Mouse (Mus musculus): ENCODE results near the gene H3f3b. TPM values are rescaled to one million over a fixed set of nuclear protein-coding genes. Genes with fewer than 3 reads are reported as not detected.

The H3f3b gene
- total and polyA plus RNA-seq, 2 experiments from 2014 or later: 936 to 2,422 TPM

DNA sequence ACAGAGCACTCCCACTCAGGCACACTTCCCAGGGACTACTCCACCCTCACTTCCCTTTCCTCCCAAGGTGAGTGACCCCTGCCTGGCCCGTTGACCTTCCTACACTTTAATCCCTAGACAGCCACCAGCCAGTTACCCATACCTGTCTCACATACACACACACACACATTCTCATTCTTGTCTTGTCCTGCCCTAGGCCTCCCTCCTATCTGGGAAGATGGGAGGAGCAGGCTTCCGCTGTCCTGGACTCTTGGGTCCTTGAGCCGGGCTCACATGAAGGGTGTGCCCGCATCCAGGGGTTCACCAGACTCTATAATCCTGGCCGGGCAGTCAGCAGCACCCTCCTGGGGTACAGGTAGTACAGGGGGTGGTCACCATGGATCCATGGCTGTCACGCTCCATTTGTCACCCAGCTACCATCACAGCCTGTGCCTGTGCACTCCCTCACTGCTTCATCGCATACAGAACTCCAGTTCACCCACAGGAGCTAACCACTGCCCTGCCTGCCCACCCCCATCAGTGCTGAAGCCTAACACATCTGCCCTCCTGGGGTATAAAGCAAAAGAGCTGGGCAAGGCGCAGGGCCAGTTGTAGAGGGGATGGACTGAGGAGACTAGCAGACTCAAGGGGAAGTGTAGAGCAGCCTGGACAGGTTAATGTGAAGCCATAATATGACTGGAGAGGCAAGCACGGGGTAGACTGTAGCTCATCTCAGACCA, 21.9 kb downstream of the H3f3b start:
- no peak overlapping the region for H3K4me3 ChIP-seq (ENCODE audit: low read depth, low read length)
- H3K9me3 ChIP-seq (ENCODE audit: low read length): no peaks in the 10 kb centered on the region
- no peak overlapping the region for H3K27ac ChIP-seq (ENCODE audit: low read depth, low read length)
- no peak for DNase-seq
- peak overlapping the region; percentile 74; the same call in 1 of the 2 replicates for H3K4me2 ChIP-seq (ENCODE audit: low read depth)
- 80% methylated on average over 9 of the region's 9 CpGs for WGBS
- no peak for TF ChIP-seq CTCF (IDR thresholded peaks at IDR 0.05; ENCODE audit: low read depth)
- no peak for ATAC-seq
- no peak overlapping the region for H3K9ac ChIP-seq
- H3K4me1 ChIP-seq (ENCODE audit: insufficient read depth): no peaks in the 10 kb centered on the region
- H3K27me3 ChIP-seq (ENCODE audit: insufficient read depth, low read length): no peaks in the 10 kb centered on the region
- H3K36me3 ChIP-seq (ENCODE audit: insufficient read depth): no peaks in the 10 kb centered on the region; the same call in 1 of the 2 replicates

DNA sequence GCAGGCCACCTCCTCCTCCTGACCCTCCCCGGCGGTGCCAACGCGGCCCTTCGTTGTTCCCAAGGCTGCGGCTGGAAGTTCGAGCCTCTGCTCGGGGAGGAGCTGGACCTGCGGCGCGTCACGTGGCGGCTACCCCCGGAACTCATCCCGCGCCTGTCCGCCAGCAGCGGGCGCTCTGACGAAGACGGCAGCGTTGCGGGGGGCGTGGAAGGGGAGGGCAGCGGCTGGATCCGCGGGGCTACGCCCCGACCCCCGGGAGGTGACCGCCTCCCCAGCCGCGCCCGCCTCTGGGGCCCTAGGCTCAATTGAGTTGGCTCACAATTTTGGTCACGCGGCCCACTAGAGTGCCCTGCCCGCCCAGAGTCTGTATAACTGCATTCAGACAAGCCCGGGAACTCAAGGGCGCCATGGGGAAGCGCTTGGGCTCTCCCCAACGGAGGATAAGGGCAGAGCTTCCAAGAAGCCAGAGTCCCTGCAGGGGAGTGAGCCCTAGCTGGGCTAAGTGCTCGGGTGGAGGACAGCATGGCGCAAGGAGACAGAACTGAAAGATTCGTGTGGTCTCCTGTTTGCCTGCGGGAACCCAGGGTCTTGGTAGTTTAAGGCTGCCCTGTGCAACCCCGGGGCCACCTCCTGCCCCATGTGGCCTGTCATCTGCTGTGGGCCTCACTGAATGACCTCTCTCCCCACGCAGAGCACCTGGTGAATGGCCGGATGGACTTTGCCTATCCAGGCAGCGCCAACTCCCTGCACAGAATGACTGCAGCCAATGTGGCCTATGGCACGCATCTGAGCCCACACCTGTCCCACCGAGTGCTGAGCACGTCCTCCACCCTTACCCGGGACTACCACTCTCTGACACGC, 22.7 kb downstream of the H3f3b start:
- WGBS: 9% methylated on average over 54 of the region's 54 CpGs
- no peaks in the 10 kb centered on the region; the same call in 1 of the 2 replicates for H3K36me3 ChIP-seq (ENCODE audit: insufficient read depth)
- H3K4me2 ChIP-seq (ENCODE audit: low read depth): peak overlapping the region; percentile 74
- H3K27me3 ChIP-seq (ENCODE audit: insufficient read depth, low read length): no peaks in the 10 kb centered on the region
- TF ChIP-seq CTCF (IDR thresholded peaks at IDR 0.05; ENCODE audit: low read depth): peak; percentile 72
- DNase-seq (peak; percentile 74), ATAC-seq (peak; percentile 79)
- H3K4me1 ChIP-seq (ENCODE audit: insufficient read depth): no peaks in the 10 kb centered on the region
- H3K27ac ChIP-seq (ENCODE audit: low read depth, low read length): 0 out of 2 replicates have a peak overlapping the region, but pooled peaks have one; percentile 36
- H3K4me3 ChIP-seq (ENCODE audit: low read depth, low read length): peak overlapping the region; percentile 38
- peak overlapping the region; percentile 54 for H3K9ac ChIP-seq
- H3K9me3 ChIP-seq (ENCODE audit: low read length): no peaks in the 10 kb centered on the region

- Histone ChIP-seq H3K9me3 (ENCODE audit: low read length) (no peaks in the 10 kb centered on the region), H3K9ac (peak overlapping the region; percentile 54), H3K27ac (ENCODE audit: low read depth, low read length) (0 out of 2 replicates have a peak overlapping the region, but pooled peaks have one; percentile 21), H3K4me3 (ENCODE audit: low read depth, low read length) (peak overlapping the region; percentile 38), H3K4me2 (ENCODE audit: low read depth) (peak overlapping the region; percentile 74), H3K36me3 (ENCODE audit: insufficient read depth) (no peaks in the 10 kb centered on the region; the same call in 1 of the 2 replicates), H3K4me1 (ENCODE audit: insufficient read depth) (no peaks in the 10 kb centered on the region), H3K27me3 (ENCODE audit: insufficient read depth, low read length) (no peaks in the 10 kb centered on the region)
- ATAC-seq (no peak; the same call in 1 of the 2 replicates), DNase-seq (no peak)
- WGBS: 30% methylated on average over 8 of the region's 8 CpGs
- no peak for TF ChIP-seq CTCF (IDR thresholded peaks at IDR 0.05; ENCODE audit: low read depth)
These were observed 23.5 kb downstream of the H3f3b start for GRCm38 (mm10) chr11:116004186-116004823.

DNA sequence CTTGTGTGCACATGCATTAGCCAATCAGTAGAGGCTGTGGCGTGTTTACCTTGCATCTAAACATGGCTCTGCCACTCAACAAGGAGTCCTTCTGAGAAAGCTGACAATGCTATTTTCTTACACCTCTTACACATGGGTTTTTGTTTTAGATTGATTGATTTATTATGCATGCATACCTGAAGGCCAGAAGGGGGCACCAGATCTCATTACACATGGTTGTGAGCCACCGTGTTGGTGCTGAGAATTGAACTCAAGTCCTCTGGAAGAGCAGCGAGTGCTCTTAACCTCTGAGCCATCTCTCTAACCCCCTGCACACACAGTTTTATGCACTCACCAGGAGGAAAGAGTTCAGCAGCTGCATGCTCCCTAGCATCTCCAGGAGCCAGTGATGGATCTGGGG, 24.9 kb downstream of the H3f3b start:
- no peaks in the 10 kb centered on the region; the same call in 1 of the 2 replicates for H3K36me3 ChIP-seq (ENCODE audit: insufficient read depth)
- no peak overlapping the region for H3K27ac ChIP-seq (ENCODE audit: low read depth, low read length)
- H3K27me3 ChIP-seq (ENCODE audit: insufficient read depth, low read length): no peaks in the 10 kb centered on the region
- H3K4me3 ChIP-seq (ENCODE audit: low read depth, low read length): no peak overlapping the region
- WGBS: 81% methylated on average over 3 of the region's 3 CpGs
- TF ChIP-seq CTCF (IDR thresholded peaks at IDR 0.05; ENCODE audit: low read depth): 0 out of 2 replicates have a peak, but pooled peaks have one; percentile 7
- H3K4me1 ChIP-seq (ENCODE audit: insufficient read depth): no peaks in the 10 kb centered on the region
- H3K9ac ChIP-seq: no peak overlapping the region
- DNase-seq (no peak), ATAC-seq (no peak)
- no peaks in the 10 kb centered on the region for H3K9me3 ChIP-seq (ENCODE audit: low read length)
- H3K4me2 ChIP-seq (ENCODE audit: low read depth): no peak overlapping the region

DNA sequence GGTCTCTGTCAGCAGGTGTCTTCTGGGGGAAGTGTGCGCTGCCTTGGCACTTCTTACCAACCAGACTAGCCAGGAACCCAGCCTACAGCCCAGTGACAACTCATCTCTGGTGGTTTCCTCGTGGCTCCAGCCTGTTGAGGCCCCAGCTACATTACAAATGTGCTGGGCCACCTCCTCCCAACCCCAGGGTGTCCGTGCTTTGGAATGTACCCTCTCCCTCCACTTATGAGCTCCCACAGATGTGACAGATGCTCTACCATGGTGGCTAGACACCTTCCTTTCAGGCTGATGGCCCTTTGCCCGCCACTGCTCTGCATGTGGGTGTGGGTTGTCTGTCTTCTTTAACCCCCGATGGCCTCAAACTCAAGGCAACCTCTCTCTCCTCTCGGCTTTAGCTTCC, 26.0 kb downstream of the H3f3b start:
- no peak for DNase-seq
- Histone ChIP-seq H3K9me3 (ENCODE audit: low read length) (no peaks in the 10 kb centered on the region), H3K36me3 (ENCODE audit: insufficient read depth) (no peaks in the 10 kb centered on the region), H3K9ac (no peak overlapping the region), H3K4me2 (ENCODE audit: low read depth) (no peak overlapping the region), H3K4me1 (ENCODE audit: insufficient read depth) (no peaks in the 10 kb centered on the region), H3K4me3 (ENCODE audit: low read depth, low read length) (no peak overlapping the region), H3K27ac (ENCODE audit: low read depth, low read length) (no peak overlapping the region), H3K27me3 (ENCODE audit: insufficient read depth, low read length) (no peaks in the 10 kb centered on the region)
- WGBS: 70% methylated on average over 6 of the region's 6 CpGs
- no peak for ATAC-seq
- no peak for TF ChIP-seq CTCF (IDR thresholded peaks at IDR 0.05; ENCODE audit: low read depth)

DNA sequence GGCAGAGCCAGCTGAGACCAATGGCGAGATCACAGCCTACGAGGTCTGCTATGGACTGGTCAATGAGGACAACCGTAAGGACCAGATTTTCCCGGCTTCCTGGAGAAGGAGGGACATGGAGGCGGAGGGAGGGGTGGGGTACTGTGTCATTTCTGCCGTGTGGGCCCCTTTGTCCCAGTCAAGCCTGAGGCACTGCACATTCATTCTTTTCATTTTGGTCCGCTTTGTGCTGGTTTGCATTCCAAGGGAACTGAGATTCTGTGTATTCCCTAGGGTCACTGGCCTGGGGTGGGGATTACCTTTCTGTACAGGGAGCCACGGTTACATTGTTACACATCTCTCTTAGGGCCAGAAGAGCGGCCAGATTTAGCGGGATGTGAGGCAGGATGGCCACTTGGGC, 27.2 kb downstream of the H3f3b start:
- no peak for ATAC-seq
- DNase-seq: no peak
- Histone ChIP-seq H3K36me3 (ENCODE audit: insufficient read depth) (no peaks in the 10 kb centered on the region), H3K27me3 (ENCODE audit: insufficient read depth, low read length) (no peaks in the 10 kb centered on the region), H3K4me2 (ENCODE audit: low read depth) (no peak overlapping the region), H3K9me3 (ENCODE audit: low read length) (no peaks in the 10 kb centered on the region), H3K4me3 (ENCODE audit: low read depth, low read length) (no peak overlapping the region), H3K27ac (ENCODE audit: low read depth, low read length) (no peak overlapping the region), H3K9ac (no peak overlapping the region), H3K4me1 (ENCODE audit: insufficient read depth) (no peaks in the 10 kb centered on the region)
- TF ChIP-seq CTCF (IDR thresholded peaks at IDR 0.05; ENCODE audit: low read depth): no peak
- WGBS: 19% methylated on average over 10 of the region's 10 CpGs
